Mouse (Mus musculus): ENCODE data around the gene Rad51.

GRCm38 (mm10) chr2:119101552-119101951 lies 11.0 kb upstream of the Rad51 start:
- TF ChIP-seq CTCF (IDR thresholded peaks at IDR 0.05; ENCODE audit: extremely low read depth, insufficient read length, insufficient replicate concordance, low read depth, low read length) (no peak), POLR2A (IDR thresholded peaks at IDR 0.05; ENCODE audit: low read depth, low read length) (no peak)
